Mouse (Mus musculus) left cerebral cortex, postnatal 14 days (tissue): ENCODE results near the gene Rras2. TPM values are rescaled to one million over a fixed set of nuclear protein-coding genes. Genes with fewer than 3 reads are reported as not detected.

Experiments
- DNase-seq, 2 experiments: peaks; one replicate each; pipeline ENCODE4 v3.0.0; 2021 to 2022; ENCODE audit warnings: low spot score in 2 of 2, mixed read lengths in 1 of 2
- intact Hi-C: fragments of 180-260 bp; cut with DNase I; formaldehyde crosslinking; loops from one replicate; pipeline ENCODE4 v1.15.1; 2025
- total RNA-seq, 2 experiments: library from RNA; stranded (reverse); gene quantifications; 2 replicates each; pipeline ENCODE4 v1.2.3; 2021

Rras2 gene
- total RNA-seq, 2 experiments from 2014 or later: 43.2 to 47.3 TPM

GRCm38 (mm10) chr7:114005499-114005898 is 112.1 kb downstream of the Rras2 start:
- intact Hi-C loops: no loop called here
- no peak for DNase-seq

DNA sequence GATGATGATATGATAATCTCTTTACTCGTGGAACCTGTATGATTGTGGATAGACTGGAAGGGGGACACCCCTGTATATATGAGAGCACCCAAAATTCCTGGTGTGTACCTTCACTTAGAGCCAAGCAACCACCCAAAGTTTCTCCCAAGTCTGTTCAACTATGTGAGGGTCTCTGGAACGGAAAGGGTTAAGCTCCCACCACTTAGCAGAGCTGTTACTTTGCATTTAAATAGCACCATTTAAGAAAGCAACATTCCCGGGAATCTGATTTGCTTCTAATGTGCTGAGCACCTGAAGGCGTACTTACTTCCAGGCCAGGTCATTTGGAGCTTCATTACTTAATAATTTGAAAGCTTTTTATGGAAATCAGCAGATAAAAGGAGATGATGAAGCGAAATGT is 113.4 kb downstream of the Rras2 start:
- DNase-seq: no peak
- intact Hi-C loops: no loop called here

DNA sequence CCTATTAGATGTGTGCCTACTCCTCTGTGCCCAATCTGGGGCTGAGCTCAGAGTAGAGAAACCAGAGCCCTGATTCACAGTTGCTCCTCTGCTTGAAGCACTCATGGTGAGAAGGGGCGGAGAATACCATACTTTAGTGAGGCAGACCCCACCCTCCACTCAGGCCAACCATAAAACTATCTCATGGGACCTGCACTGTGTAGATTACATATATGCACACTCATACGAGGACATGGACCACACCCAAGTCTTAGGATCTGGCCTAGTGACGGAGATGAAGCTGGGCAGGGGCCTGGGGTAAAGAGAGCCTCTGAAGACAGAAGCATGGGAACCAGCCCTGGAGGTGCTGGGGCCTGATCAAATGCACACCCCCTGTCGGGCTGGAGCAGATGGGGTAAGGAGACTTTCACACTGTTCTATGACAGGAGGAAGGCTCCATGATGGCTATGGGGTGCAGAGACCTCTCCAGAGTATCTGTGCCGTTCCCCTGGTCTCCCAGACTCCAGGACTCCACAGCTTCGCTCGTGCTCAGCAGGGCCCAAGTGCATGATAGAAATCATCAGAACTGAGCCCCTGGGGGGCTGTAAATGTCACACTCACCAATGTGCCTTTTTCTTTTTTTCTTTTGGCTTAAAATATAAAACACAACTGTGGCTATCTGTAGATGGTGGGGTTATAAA is 119.8 kb downstream of the Rras2 start:
- DNase-seq: no peak
- intact Hi-C loops: no loop called here

Other genes with a start within 250 kb of the Rras2 start
- 10 to 100 TPM; 58.1 to 61.9 TPM for gene Copb1, start 136.9 kb upstream of the Rras2 start, total RNA-seq
- gene Psma1, start 158.3 kb upstream of the Rras2 start, total RNA-seq: 100 to 1,000 TPM; 114 to 128 TPM